Comparison of ENCODE assay signal across 9 mouse cellular contexts in genomic region chr19:8881034-8881392, GRCm38 (mm10). TPM values are rescaled to one million over a fixed set of nuclear protein-coding genes. Genes with fewer than 3 reads are reported as not detected.
DNase-seq lines count a peak whose midpoint lies in the region; ATAC-seq and TF ChIP-seq lines count a peak whose summit lies in the region.
"Had no signal": no experiment of that assay in that cellular context is flagged by ENCODE, and none has a peak within 500 bp of the region (broad histone marks: within the 10 kb centered on the region; RNA-seq: fewer than 3 reads in every experiment).

No protein-coding gene starts in this region.

- peak overlapping the region; percentile 81 for H3K4me3 ChIP-seq in kidney, postnatal 0 days (replicated peaks; ENCODE audit: low read depth, low read length)
- peak overlapping the region; percentile 94 for H3K4me3 ChIP-seq in embryonic facial prominence, embryonic 10.5 days
- peak overlapping the region; percentile 77 for H3K4me3 ChIP-seq in midbrain, embryonic 16.5 days (ENCODE audit: low read depth, low read length)

- DNase-seq in kidney, postnatal 0 days (ENCODE audit: low spot score) = no peak
- DNase-seq in kidney, postnatal 4 days = no peak
- no peak for DNase-seq in embryonic facial prominence, embryonic 10.5 days (ENCODE audit: low spot score)
- no peak for DNase-seq in left cerebral cortex, adult 8-10 months (ENCODE audit: low spot score in 2 of 2)
- no peak for DNase-seq in embryo, embryonic 10 days (ENCODE audit: low spot score)
- no peak for DNase-seq in frontal cortex, postnatal 10 days (ENCODE audit: low spot score in 2 of 2)

- no peaks in the 10 kb centered on the region for H3K27me3 ChIP-seq in kidney, postnatal 0 days (ENCODE audit: insufficient read depth, low read length)
- no peaks in the 10 kb centered on the region for H3K27me3 ChIP-seq in embryonic facial prominence, embryonic 10.5 days (replicated peaks; ENCODE audit: low read depth, poor library complexity, severe bottlenecking)
- H3K27me3 ChIP-seq in midbrain, embryonic 16.5 days (ENCODE audit: control insufficient read depth, insufficient read depth, low read depth, low read length) = no peaks in the 10 kb centered on the region

- H3K9me3 ChIP-seq in kidney, postnatal 0 days (replicated peaks; ENCODE audit: low read length) = no peaks in the 10 kb centered on the region
- H3K9me3 ChIP-seq in embryonic facial prominence, embryonic 10.5 days = no peaks in the 10 kb centered on the region
- no peaks in the 10 kb centered on the region for H3K9me3 ChIP-seq in midbrain, embryonic 16.5 days (replicated peaks; ENCODE audit: control insufficient read depth, low read length, poor library complexity, severe bottlenecking)

- TF ChIP-seq CTCF in kidney, postnatal 0 days (IDR thresholded peaks at IDR 0.05; ENCODE audit: low read depth) = no peak

- H3K27ac ChIP-seq in kidney, postnatal 0 days = no peak overlapping the region; the same call in 1 of the 2 replicates
- H3K27ac ChIP-seq in embryonic facial prominence, embryonic 10.5 days (replicated peaks) = peak overlapping the region; percentile 92
- no peak overlapping the region for H3K27ac ChIP-seq in midbrain, embryonic 16.5 days (ENCODE audit: low read length)

- WGBS in kidney, postnatal 0 days = 12% methylated on average over 3 of the region's 3 CpGs
- WGBS in embryonic facial prominence, embryonic 10.5 days = 17% methylated on average over 3 of the region's 3 CpGs
- 10% methylated on average over 3 of the region's 3 CpGs for WGBS in midbrain, embryonic 16.5 days

- peak overlapping the region; percentile 78 for H3K4me2 ChIP-seq in kidney, postnatal 0 days (ENCODE audit: low read length)
- peak overlapping the region; percentile 89 for H3K4me2 ChIP-seq in midbrain, embryonic 16.5 days (ENCODE audit: low read length)

- no peaks in the 10 kb centered on the region for H3K4me1 ChIP-seq in kidney, postnatal 0 days (replicated peaks; ENCODE audit: insufficient read depth, low read length)
- H3K4me1 ChIP-seq in embryonic facial prominence, embryonic 10.5 days = peaks cover 11% of the 10 kb centered on the region
- H3K4me1 ChIP-seq in midbrain, embryonic 16.5 days (ENCODE audit: control insufficient read depth, insufficient read depth, low read length) = peaks cover 11% of the 10 kb centered on the region

- peaks cover 10% of the 10 kb centered on the region for H3K36me3 ChIP-seq in kidney, postnatal 0 days (ENCODE audit: insufficient read depth, low read length)
- peaks cover 32% of the 10 kb centered on the region for H3K36me3 ChIP-seq in embryonic facial prominence, embryonic 10.5 days (replicated peaks)
- no peaks in the 10 kb centered on the region; the same call in 1 of the 2 replicates for H3K36me3 ChIP-seq in midbrain, embryonic 16.5 days (ENCODE audit: control insufficient read depth, insufficient read depth, low read length)

- ATAC-seq in kidney, postnatal 0 days (replicated peaks; ENCODE audit: low FRiP score, low read depth) = peak; percentile 23; the same call in 1 of the 2 replicates
- peak; percentile 59 for ATAC-seq in inflammation-experienced regulatory T-cells, adult 6 months
- no peak for ATAC-seq in midbrain, embryonic 16.5 days

- peak overlapping the region; percentile 88; the same call in 1 of the 2 replicates for H3K9ac ChIP-seq in kidney, postnatal 0 days (ENCODE audit: low read depth, low read length)
- H3K9ac ChIP-seq in midbrain, embryonic 16.5 days (ENCODE audit: low read depth, low read length) = peak overlapping the region; percentile 92; the same call in 1 of the 2 replicates

RNA-seq across cellular contexts. Expression of gene Uqcc3, which starts 0.3 kb away (rescaled TPM):
- polyA plus RNA-seq in kidney, postnatal 0 days (2015; fragmentation: Nextera tagmentation; extraction: Ambion mirVana) = 94.5 and 97.4 TPM in 2 replicates
- 59.0 and 62.0 TPM in 2 replicates for polyA plus RNA-seq in embryonic facial prominence, embryonic 10.5 days (2016; fragmentation: Nextera tagmentation; extraction: Ambion mirVana)
- polyA plus RNA-seq in inflammation-experienced regulatory T-cells, adult 6 months (2017; shearing (Covaris generic)) = 10 to 100 TPM; 78.4 to 90.3 (median 89.6) TPM
- 54.5 and 59.8 TPM in 2 replicates for polyA plus RNA-seq in midbrain, embryonic 16.5 days (2015; fragmentation: Nextera tagmentation; extraction: Ambion mirVana)
- 10 to 100 TPM; 30.4 to 37.2 (median 33.3) TPM for total RNA-seq in left cerebral cortex, adult 8-10 months (2022)

RNA-seq across cellular contexts. Expression of gene Lbhd1, which starts 2.5 kb away (rescaled TPM):
- polyA plus RNA-seq in kidney, postnatal 0 days (2015; fragmentation: Nextera tagmentation; extraction: Ambion mirVana) = 69.8 and 70.8 TPM in 2 replicates
- 115 and 118 TPM in 2 replicates for polyA plus RNA-seq in embryonic facial prominence, embryonic 10.5 days (2016; fragmentation: Nextera tagmentation; extraction: Ambion mirVana)
- 100 to 1,000 TPM in 1 of 3 experiments, 10 to 100 TPM in 2; 92.4 to 104 (median 94.7) TPM for polyA plus RNA-seq in inflammation-experienced regulatory T-cells, adult 6 months (2017; shearing (Covaris generic))
- 30.5 and 31.7 TPM in 2 replicates for polyA plus RNA-seq in midbrain, embryonic 16.5 days (2015; fragmentation: Nextera tagmentation; extraction: Ambion mirVana)
- total RNA-seq in left cerebral cortex, adult 8-10 months (2022) = 1 to 10 TPM; 4.7 to 9.0 (median 6.3) TPM

RNA-seq across cellular contexts. Expression of gene Gm49403, which starts 2.7 kb away (rescaled TPM):
- polyA plus RNA-seq in kidney, postnatal 0 days (2015; fragmentation: Nextera tagmentation; extraction: Ambion mirVana) = not detected in 2 replicates
- not detected in 2 replicates for polyA plus RNA-seq in embryonic facial prominence, embryonic 10.5 days (2016; fragmentation: Nextera tagmentation; extraction: Ambion mirVana)
- polyA plus RNA-seq in inflammation-experienced regulatory T-cells, adult 6 months (2017; shearing (Covaris generic)) = not detected
- not detected in 2 replicates for polyA plus RNA-seq in midbrain, embryonic 16.5 days (2015; fragmentation: Nextera tagmentation; extraction: Ambion mirVana)
- total RNA-seq in left cerebral cortex, adult 8-10 months (2022) = not detected
- polyA plus RNA-seq: large intestine, adult 2 months had no signal

RNA-seq across cellular contexts. Expression of gene 1810009A15Rik, which starts 7.6 kb away (rescaled TPM):
- 69.0 and 76.7 TPM in 2 replicates for polyA plus RNA-seq in kidney, postnatal 0 days (2015; fragmentation: Nextera tagmentation; extraction: Ambion mirVana)
- polyA plus RNA-seq in embryonic facial prominence, embryonic 10.5 days (2016; fragmentation: Nextera tagmentation; extraction: Ambion mirVana) = 159 and 167 TPM in 2 replicates
- polyA plus RNA-seq in inflammation-experienced regulatory T-cells, adult 6 months (2017; shearing (Covaris generic)) = 100 to 1,000 TPM; 105 to 125 (median 114) TPM
- polyA plus RNA-seq in midbrain, embryonic 16.5 days (2015; fragmentation: Nextera tagmentation; extraction: Ambion mirVana) = 35.4 and 39.2 TPM in 2 replicates
- 10 to 100 TPM; 20.8 to 25.2 (median 21.8) TPM for total RNA-seq in left cerebral cortex, adult 8-10 months (2022)

RNA-seq across cellular contexts. Expression of gene Gm49416, which starts 7.7 kb away (rescaled TPM):
- not detected in 2 replicates for polyA plus RNA-seq in kidney, postnatal 0 days (2015; fragmentation: Nextera tagmentation; extraction: Ambion mirVana)
- 0.59 and 0.96 TPM in 2 replicates for polyA plus RNA-seq in embryonic facial prominence, embryonic 10.5 days (2016; fragmentation: Nextera tagmentation; extraction: Ambion mirVana)
- 1 to 10 TPM in 1 of 3 experiments, not detected in 2; 1.1 TPM for polyA plus RNA-seq in inflammation-experienced regulatory T-cells, adult 6 months (2017; shearing (Covaris generic))
- polyA plus RNA-seq in midbrain, embryonic 16.5 days (2015; fragmentation: Nextera tagmentation; extraction: Ambion mirVana) = 0.43 TPM in 1 of 2 replicates, not detected in the other
- 1 to 10 TPM; 1.4 to 5.6 (median 2.6) TPM for total RNA-seq in left cerebral cortex, adult 8-10 months (2022)
- polyA plus RNA-seq: large intestine, adult 2 months had no signal
